Mouse (Mus musculus): ENCODE results near the gene Gnai3. TPM values are rescaled to one million over a fixed set of nuclear protein-coding genes. Genes with fewer than 3 reads are reported as not detected.
A peak's percentile ranks its signal among the peaks of the same experiment; 100 is the strongest.

Gene Gnai3
- polyA plus RNA-seq, 1 experiment from 2014 or later = 207 TPM

DNA sequence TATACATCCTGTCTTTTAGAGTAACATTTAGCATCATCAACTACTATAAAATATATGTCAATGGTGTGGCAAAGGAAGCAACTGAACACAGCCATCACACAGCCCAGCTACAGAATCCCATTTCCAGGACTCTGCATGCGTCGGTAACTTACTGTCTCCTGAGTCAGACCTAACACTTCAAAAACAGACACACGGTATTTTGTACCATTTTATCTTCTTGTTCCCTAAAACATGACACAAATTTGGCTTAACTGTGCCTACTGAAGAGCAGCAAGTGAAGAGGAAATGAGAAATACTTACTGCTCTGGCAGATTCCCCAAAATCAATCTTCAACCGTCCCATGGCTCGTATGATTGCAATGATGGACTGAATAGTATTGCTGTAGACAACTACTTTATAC is 22.7 kb downstream of the Gnai3 start:
- WGBS = 95% methylated on average over 5 of the region's 5 CpGs
- Histone ChIP-seq H3K27me3 (ENCODE audit: poor library complexity, severe bottlenecking) (no peaks in the 10 kb centered on the region), H3K4me3 (no peak overlapping the region), H3K4me1 (peaks cover 4% of the 10 kb centered on the region; the same call in 1 of the 2 replicates), H3K36me3 (replicated peaks) (peaks cover 54% of the 10 kb centered on the region), H3K9me3 (no peaks in the 10 kb centered on the region), H3K27ac (no peak overlapping the region)
- DNase-seq (ENCODE audit: extremely low spot score, low spot score) = no peak

DNA sequence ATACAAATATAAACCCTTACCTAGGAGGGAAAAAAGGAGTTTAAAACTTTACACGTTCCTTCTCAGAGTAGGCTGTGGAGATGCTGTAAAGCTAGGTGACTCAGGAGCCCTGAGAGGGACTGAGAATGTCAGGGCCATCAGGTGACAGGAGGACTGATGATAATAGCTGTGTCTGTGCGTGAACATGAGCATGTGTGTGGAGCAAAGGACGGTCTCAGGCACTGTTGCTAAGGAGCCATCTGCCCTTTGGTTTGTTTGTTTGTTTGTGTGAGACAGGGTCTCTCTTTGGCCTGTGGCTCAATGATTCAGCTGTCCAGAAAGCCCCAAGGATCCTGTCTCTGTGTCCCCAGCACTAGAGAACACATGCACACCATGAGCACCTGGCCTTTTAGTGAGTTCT is 24.8 kb downstream of the Gnai3 start:
- no peaks in the 10 kb centered on the region for H3K9me3 ChIP-seq
- H3K27me3 ChIP-seq (ENCODE audit: poor library complexity, severe bottlenecking) = no peaks in the 10 kb centered on the region
- H3K4me1 ChIP-seq = no peaks in the 10 kb centered on the region
- H3K27ac ChIP-seq = no peak overlapping the region
- H3K36me3 ChIP-seq (replicated peaks) = peaks cover 74% of the 10 kb centered on the region
- no peak overlapping the region for H3K4me3 ChIP-seq
- 92% methylated on average over 3 of the region's 3 CpGs for WGBS
- no peak for DNase-seq (ENCODE audit: extremely low spot score, low spot score)

- WGBS = 90% methylated on average over 6 of the region's 6 CpGs
- DNase-seq (ENCODE audit: extremely low spot score, low spot score) = no peak
- Histone ChIP-seq H3K27me3 (ENCODE audit: poor library complexity, severe bottlenecking) (no peaks in the 10 kb centered on the region), H3K36me3 (replicated peaks) (peaks cover 92% of the 10 kb centered on the region), H3K4me3 (no peak overlapping the region), H3K9me3 (no peaks in the 10 kb centered on the region), H3K4me1 (no peaks in the 10 kb centered on the region), H3K27ac (no peak overlapping the region)
Observed at GRCm38 (mm10) chr3:108117465-108117864, 28.5 kb downstream of the Gnai3 start.

DNA sequence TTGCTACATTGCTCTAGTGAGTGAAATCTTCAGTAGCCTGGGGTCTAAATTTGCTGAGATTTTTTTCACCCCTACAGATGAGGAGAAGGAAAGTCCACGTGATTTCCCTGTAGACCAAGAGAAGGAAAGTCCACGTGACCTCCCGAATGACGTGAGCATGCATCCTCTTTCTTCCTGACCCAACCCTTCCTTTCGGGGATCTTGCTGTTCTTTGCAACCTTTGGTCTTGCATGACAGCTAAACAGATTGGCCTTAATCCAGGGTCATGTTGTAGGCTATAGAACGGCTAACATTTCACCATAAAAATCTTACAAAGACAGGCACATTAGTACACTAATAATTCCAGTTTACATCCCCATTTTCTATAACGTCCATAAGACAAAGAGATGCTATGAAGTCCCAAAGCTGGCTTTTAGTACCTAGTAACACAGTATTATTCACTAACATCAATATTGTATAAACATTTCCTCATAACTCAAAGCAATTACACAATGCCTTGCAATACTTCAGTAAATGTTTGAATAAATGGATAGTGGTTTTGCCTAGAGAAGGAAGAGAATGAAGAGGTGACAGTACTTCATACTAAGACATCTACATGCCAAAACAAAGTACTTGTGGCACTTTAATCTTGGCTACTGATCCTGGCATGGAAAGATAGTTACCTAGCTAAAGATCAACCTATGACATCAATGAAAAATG is 32.2 kb downstream of the Gnai3 start:
- DNase-seq (ENCODE audit: extremely low spot score, low spot score) = no peak
- no peaks in the 10 kb centered on the region for H3K4me1 ChIP-seq
- H3K9me3 ChIP-seq = no peaks in the 10 kb centered on the region
- 91% methylated on average over 7 of the region's 7 CpGs for WGBS
- H3K27me3 ChIP-seq (ENCODE audit: poor library complexity, severe bottlenecking) = no peaks in the 10 kb centered on the region
- H3K4me3 ChIP-seq = no peak overlapping the region
- H3K36me3 ChIP-seq (replicated peaks) = peaks cover 95% of the 10 kb centered on the region
- no peak overlapping the region for H3K27ac ChIP-seq

- no peaks in the 10 kb centered on the region for H3K9me3 ChIP-seq
- peaks cover 95% of the 10 kb centered on the region for H3K36me3 ChIP-seq (replicated peaks)
Observed at GRCm38 (mm10) chr3:108112666-108113065, 33.3 kb downstream of the Gnai3 start.

DNA sequence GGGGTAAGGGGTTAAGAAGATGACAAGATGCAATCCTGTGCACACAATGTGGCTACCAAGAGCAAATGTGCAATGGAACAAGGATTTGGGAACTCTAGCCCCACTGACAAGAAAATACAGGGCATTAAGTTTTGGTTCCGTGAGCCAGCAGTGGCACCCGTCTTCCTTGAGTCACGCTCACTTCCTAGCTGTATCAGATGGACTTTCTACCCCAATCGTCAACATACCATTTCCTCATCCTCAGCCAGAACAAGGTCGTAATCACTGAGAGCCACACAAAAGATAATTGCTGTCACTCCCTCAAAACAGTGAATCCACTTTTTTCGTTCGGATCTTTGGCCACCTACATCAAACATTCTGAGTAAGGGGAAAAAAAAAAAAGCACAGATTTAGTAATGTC is 33.7 kb downstream of the Gnai3 start:
- peaks cover 94% of the 10 kb centered on the region for H3K36me3 ChIP-seq (replicated peaks)

More at GRCm38 (mm10) chr3:108112666-108113065, 33.3 kb downstream of the Gnai3 start:
- no peak for DNase-seq (ENCODE audit: extremely low spot score, low spot score)
- no peak overlapping the region for H3K27ac ChIP-seq
- 94% methylated on average over 4 of the region's 4 CpGs for WGBS
- no peak overlapping the region for H3K4me3 ChIP-seq
- no peaks in the 10 kb centered on the region for H3K27me3 ChIP-seq (ENCODE audit: poor library complexity, severe bottlenecking)
- no peaks in the 10 kb centered on the region for H3K4me1 ChIP-seq

DNA sequence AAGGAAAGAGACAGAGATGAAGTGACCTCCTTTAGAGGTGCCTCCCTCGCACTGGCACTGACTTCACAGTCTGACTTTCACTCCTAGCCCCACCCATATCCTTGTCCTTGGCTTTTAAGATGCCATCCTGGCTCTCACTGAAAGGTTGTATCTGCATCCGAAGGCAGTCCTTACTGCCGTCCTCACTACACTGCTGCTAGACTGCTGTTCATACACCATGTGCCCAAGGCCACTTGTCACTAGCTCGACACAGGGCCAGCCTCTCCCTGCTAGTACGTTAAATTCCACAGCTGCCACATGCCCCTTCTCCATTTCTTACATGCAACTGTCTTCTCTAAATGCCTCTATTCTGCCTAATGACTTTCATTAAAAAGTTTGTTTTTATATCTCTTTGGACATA is 34.6 kb downstream of the Gnai3 start:
- Histone ChIP-seq H3K27me3 (ENCODE audit: poor library complexity, severe bottlenecking) (no peaks in the 10 kb centered on the region), H3K27ac (no peak overlapping the region), H3K9me3 (no peaks in the 10 kb centered on the region), H3K4me1 (no peaks in the 10 kb centered on the region), H3K4me3 (no peak overlapping the region), H3K36me3 (replicated peaks) (peaks cover 90% of the 10 kb centered on the region)
- DNase-seq (ENCODE audit: extremely low spot score, low spot score) = no peak
- WGBS = 96% methylated on average over 5 of the region's 5 CpGs

More for the DNA sequence above, 33.7 kb downstream of the Gnai3 start:
- Histone ChIP-seq H3K27ac (no peak overlapping the region), H3K27me3 (ENCODE audit: poor library complexity, severe bottlenecking) (no peaks in the 10 kb centered on the region), H3K4me3 (no peak overlapping the region), H3K9me3 (no peaks in the 10 kb centered on the region), H3K4me1 (no peaks in the 10 kb centered on the region)
- DNase-seq (ENCODE audit: extremely low spot score, low spot score) = no peak
- WGBS = 91% methylated on average over 7 of the region's 7 CpGs

GRCm38 (mm10) chr3:108105281-108105680 is 40.7 kb downstream of the Gnai3 start:
- Histone ChIP-seq H3K4me1 (no peaks in the 10 kb centered on the region), H3K4me3 (no peak overlapping the region), H3K36me3 (replicated peaks) (peaks cover 43% of the 10 kb centered on the region), H3K27ac (no peak overlapping the region), H3K9me3 (no peaks in the 10 kb centered on the region), H3K27me3 (ENCODE audit: poor library complexity, severe bottlenecking) (no peaks in the 10 kb centered on the region)
- WGBS = 88% methylated on average over 3 of the region's 3 CpGs
- no peak for DNase-seq (ENCODE audit: extremely low spot score, low spot score)

DNA sequence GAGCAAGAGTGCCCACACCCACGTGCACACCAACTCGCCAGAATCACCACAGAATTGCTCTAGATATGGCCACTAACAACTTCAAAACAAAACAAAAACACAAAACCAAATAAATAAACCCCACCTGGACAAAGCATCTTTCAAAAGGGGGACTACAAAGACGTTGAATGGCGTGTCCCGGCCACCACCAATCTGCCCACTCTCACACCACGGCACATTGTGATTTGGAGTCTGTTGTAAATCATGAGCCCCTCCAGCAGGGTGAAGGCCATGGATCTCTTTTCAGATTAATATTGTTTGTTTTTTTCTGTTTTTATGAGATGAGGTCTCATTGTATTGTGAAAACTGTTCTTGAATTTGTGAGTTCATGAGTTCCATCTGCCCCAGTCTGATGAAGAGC is 43.9 kb downstream of the Gnai3 start:
- Histone ChIP-seq H3K4me1 (no peaks in the 10 kb centered on the region), H3K9me3 (no peaks in the 10 kb centered on the region), H3K4me3 (no peak overlapping the region), H3K36me3 (replicated peaks) (peaks cover 14% of the 10 kb centered on the region), H3K27me3 (ENCODE audit: poor library complexity, severe bottlenecking) (no peaks in the 10 kb centered on the region), H3K27ac (no peak overlapping the region)
- DNase-seq (ENCODE audit: extremely low spot score, low spot score) = no peak
- 94% methylated on average over 6 of the region's 6 CpGs for WGBS

DNA sequence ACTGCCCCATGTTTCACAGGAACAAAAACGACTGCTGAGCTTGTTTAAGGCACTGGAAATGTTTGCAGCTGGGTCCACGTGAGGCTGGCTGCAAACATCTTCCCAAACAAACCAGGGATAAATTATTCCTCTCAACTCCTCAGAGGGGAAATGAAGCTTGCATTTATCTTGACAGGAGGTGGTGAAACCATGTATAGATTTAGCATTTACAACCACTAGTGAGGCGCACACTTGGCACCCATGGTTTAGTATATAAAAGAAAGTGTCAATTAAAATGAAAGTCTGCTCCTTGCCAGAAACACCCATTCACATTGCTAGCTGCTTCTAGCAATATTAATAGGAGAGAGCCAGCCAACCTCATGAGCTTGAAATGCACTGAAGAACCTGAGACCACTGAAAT is 44.4 kb downstream of the Gnai3 start:
- no peaks in the 10 kb centered on the region for H3K9me3 ChIP-seq
- H3K4me3 ChIP-seq = no peak overlapping the region
- H3K36me3 ChIP-seq (replicated peaks) = peaks cover 11% of the 10 kb centered on the region
- no peak for DNase-seq (ENCODE audit: extremely low spot score, low spot score)
- H3K4me1 ChIP-seq = no peaks in the 10 kb centered on the region
- WGBS = 68% methylated on average over 3 of the region's 3 CpGs
- no peaks in the 10 kb centered on the region for H3K27me3 ChIP-seq (ENCODE audit: poor library complexity, severe bottlenecking)
- no peak overlapping the region for H3K27ac ChIP-seq

DNA sequence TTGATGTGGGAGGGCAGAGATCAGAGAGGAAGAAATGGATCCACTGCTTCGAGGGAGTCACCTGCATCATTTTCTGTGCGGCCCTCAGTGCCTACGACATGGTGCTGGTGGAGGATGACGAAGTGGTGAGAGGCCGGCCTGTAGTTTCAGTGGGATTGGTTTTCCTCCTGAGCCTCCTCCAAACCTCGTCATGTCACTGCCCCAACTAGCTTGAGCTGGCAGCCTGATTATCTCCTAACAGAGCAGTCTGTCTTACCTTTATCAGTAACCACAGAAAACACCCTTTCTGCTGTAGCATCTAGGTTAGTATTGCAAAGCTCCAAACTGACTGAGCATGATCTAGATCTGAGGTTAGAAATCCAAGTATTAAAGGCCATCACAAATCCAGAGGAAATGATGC is 47.6 kb downstream of the Gnai3 start:
- H3K9me3 ChIP-seq = no peaks in the 10 kb centered on the region
- H3K4me3 ChIP-seq = no peak overlapping the region
- no peak overlapping the region for H3K27ac ChIP-seq
- H3K27me3 ChIP-seq (ENCODE audit: poor library complexity, severe bottlenecking) = peaks cover 3% of the 10 kb centered on the region; the same call in 1 of the 2 replicates
- WGBS = 88% methylated on average over 6 of the region's 6 CpGs
- H3K4me1 ChIP-seq = peaks cover 3% of the 10 kb centered on the region; the same call in 1 of the 2 replicates
- H3K36me3 ChIP-seq (replicated peaks) = no peaks in the 10 kb centered on the region
- no peak for DNase-seq (ENCODE audit: extremely low spot score, low spot score)

GRCm38 (mm10) chr3:108097656-108098055 is 48.3 kb downstream of the Gnai3 start:
- Histone ChIP-seq H3K4me1 (peaks cover 9% of the 10 kb centered on the region; the same call in 1 of the 2 replicates), H3K9me3 (no peaks in the 10 kb centered on the region)
- 82% methylated on average over 8 of the region's 8 CpGs for WGBS

GRCm38 (mm10) chr3:108096726-108097125 is 49.2 kb downstream of the Gnai3 start:
- H3K27ac ChIP-seq = peak overlapping the region; percentile 44; the same call in 1 of the 2 replicates
- peaks cover 10% of the 10 kb centered on the region; the same call in 1 of the 2 replicates for H3K27me3 ChIP-seq (ENCODE audit: poor library complexity, severe bottlenecking)
- no peaks in the 10 kb centered on the region for H3K9me3 ChIP-seq
- no peaks in the 10 kb centered on the region for H3K36me3 ChIP-seq (replicated peaks)
- DNase-seq (ENCODE audit: extremely low spot score, low spot score) = no peak
- no peak overlapping the region for H3K4me3 ChIP-seq
- H3K4me1 ChIP-seq = peaks cover 9% of the 10 kb centered on the region; the same call in 1 of the 2 replicates
- WGBS = 89% methylated on average over 10 of the region's 10 CpGs

More at GRCm38 (mm10) chr3:108097656-108098055, 48.3 kb downstream of the Gnai3 start:
- H3K4me3 ChIP-seq = no peak overlapping the region
- DNase-seq (ENCODE audit: extremely low spot score, low spot score) = no peak
- H3K36me3 ChIP-seq (replicated peaks) = no peaks in the 10 kb centered on the region
- peaks cover 7% of the 10 kb centered on the region; the same call in 1 of the 2 replicates for H3K27me3 ChIP-seq (ENCODE audit: poor library complexity, severe bottlenecking)
- no peak overlapping the region for H3K27ac ChIP-seq
